Mouse (Mus musculus) liver, postnatal 0 days (tissue): ENCODE results near the gene Ptpn4. TPM values are rescaled to one million over a fixed set of nuclear protein-coding genes. Genes with fewer than 3 reads are reported as not detected.

Experiments used
- ATAC-seq: fragments of 200-750 bp; cut with Nextera tagmentation; 2 replicates; pipeline ENCODE4 v1.8.0; 2017; ENCODE audit warnings: mild to moderate bottlenecking, moderate library complexity
- DNase-seq: peaks from one replicate; pipeline ENCODE4 v3.0.0-alpha.2; 2016
- H3K27ac ChIP-seq: fragments of 300-500 bp; sonication (generic); 2 replicates; pipeline ENCODE4 v1.5.1; 2014; ENCODE audit warnings: antibody characterized with exemption, moderate library complexity, mild to moderate bottlenecking, low read depth
- H3K27me3 ChIP-seq: fragments of 300-500 bp; sonication (generic); 2 replicates; pipeline ENCODE4 v1.6.1; 2014; ENCODE audit warnings: low read length, control low read depth, mixed read lengths; ENCODE audit not compliant: insufficient read depth
- H3K36me3 ChIP-seq: fragments of 300-500 bp; sonication (generic); replicated peaks from 2 replicates; pipeline ENCODE4 v1.6.1; 2014; ENCODE audit warnings: mild to moderate bottlenecking, control low read depth, low read length, moderate library complexity, mixed read lengths; ENCODE audit not compliant: insufficient read depth
- H3K4me1 ChIP-seq: fragments of 300-500 bp; sonication (generic); 2 replicates; pipeline ENCODE4 v1.6.1; 2014; ENCODE audit warnings: antibody characterized with exemption, mild to moderate bottlenecking, control low read depth; ENCODE audit not compliant: insufficient read depth
- H3K4me2 ChIP-seq: fragments of 300-500 bp; sonication (generic); 2 replicates; pipeline ENCODE4 v1.6.1; 2014; ENCODE audit warnings: low read depth, mild to moderate bottlenecking, low read length, moderate library complexity, mixed read lengths
- H3K4me3 ChIP-seq: fragments of 300-500 bp; sonication (generic); 2 replicates; pipeline ENCODE4 v1.5.1; 2014; ENCODE audit warnings: low read depth, low read length
- H3K9ac ChIP-seq: fragments of 300-500 bp; sonication (generic); replicated peaks from 2 replicates; pipeline ENCODE4 v1.6.1; 2014; ENCODE audit warnings: mild to moderate bottlenecking, moderate library complexity
- H3K9me3 ChIP-seq: fragments of 300-500 bp; sonication (generic); 2 replicates; pipeline ENCODE4 v1.6.1; 2016; ENCODE audit warnings: mild to moderate bottlenecking, control low read depth, low read length, mixed read lengths
- CTCF ChIP-seq: sonication (generic); IDR thresholded peaks from 2 replicates; pipeline ENCODE4 v1.5.1; 2016; ENCODE audit warnings: antibody characterized with exemption, low read depth
- EP300 ChIP-seq: IDR thresholded peaks from 2 replicates; pipeline ENCODE4 v1.6.1; 2016; ENCODE audit warnings: antibody characterized with exemption, low read depth, mild to moderate bottlenecking
- WGBS: fragments of 180-500 bp; shearing (Covaris S2); extraction: QIAGEN DNeasy Blood & Tissue Kit; methylation state at CpG from one replicate; pipeline ENCODE4 v1.1.7; 2014; ENCODE audit not compliant: insufficient replicate concordance; 5-methylcytosine and 5-hydroxymethylcytosine counted together
- polyA plus RNA-seq: library from polyadenylated mRNA; unstranded; fragments of >200 nt; fragmentation: Nextera tagmentation; extraction: Ambion mirVana; gene quantifications from 2 replicates; pipeline ENCODE4 v1.2.1, GENCODE M21; 2015

Gene Ptpn4
- polyA plus RNA-seq, 1 experiment from 2014 or later, result 1.7 TPM

DNA sequence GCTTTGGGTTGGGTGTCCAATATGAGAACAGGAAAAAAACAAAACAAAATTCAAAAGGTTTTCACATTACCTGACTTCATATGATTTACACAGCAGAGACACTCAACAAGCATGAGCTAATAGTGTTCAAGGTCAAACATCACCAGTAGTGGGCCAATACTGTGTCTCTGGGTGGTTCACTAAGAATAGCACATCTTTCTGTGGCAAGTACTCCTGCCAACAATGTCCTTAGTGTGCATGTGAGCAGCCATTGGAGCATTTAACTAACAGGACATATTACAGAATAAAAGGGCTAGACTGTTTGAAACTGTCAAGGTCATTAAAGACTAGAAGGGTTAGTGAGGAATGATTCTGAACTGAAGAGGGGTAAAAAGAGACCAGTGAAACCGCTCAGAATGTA lies 9.3 kb downstream of the Ptpn4 start:
- no peak overlapping the region for H3K27ac ChIP-seq
- no peaks in the 10 kb centered on the region for H3K4me1 ChIP-seq
- no peaks in the 10 kb centered on the region for H3K36me3 ChIP-seq
- 72% methylated on average over 1 of the region's 1 CpGs for WGBS
- no peak overlapping the region for H3K4me3 ChIP-seq
- ATAC-seq (no peak), DNase-seq (no peak)
- H3K4me2 ChIP-seq, result no peak overlapping the region
- no peak overlapping the region for H3K9ac ChIP-seq
- H3K9me3 ChIP-seq, result no peaks in the 10 kb centered on the region
- no peaks in the 10 kb centered on the region for H3K27me3 ChIP-seq
- TF ChIP-seq EP300 (no peak), CTCF (no peak)

DNA sequence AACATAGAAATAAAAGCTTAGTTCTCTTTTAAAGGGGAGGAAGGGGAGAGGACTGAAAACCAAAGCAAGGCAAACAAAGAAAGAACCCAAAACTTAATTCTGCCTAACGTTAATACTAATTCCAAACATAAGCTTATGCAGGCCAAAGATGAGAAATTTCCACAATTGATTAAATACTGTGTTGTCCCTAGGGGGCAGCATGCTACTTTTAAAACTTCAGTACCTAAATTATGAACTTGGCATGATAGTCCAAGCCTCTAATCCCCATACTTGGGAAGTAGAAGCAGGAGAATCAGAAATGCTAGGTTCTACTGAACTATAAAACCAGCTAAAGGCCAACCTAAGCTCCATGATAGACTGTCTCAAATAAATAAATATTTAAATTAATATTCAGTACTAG lies 18.7 kb downstream of the Ptpn4 start:
- no peak overlapping the region for H3K4me2 ChIP-seq
- peak; percentile 59 for TF ChIP-seq CTCF
- TF ChIP-seq EP300, result no peak
- DNase-seq, result no peak

GRCm38 (mm10) chr1:119807707-119808106 lies 29.7 kb downstream of the Ptpn4 start:
- Histone ChIP-seq H3K4me1 (no peaks in the 10 kb centered on the region), H3K27ac (no peak overlapping the region), H3K36me3 (no peaks in the 10 kb centered on the region), H3K27me3 (no peaks in the 10 kb centered on the region), H3K4me2 (no peak overlapping the region), H3K9ac (no peak overlapping the region), H3K9me3 (no peaks in the 10 kb centered on the region), H3K4me3 (no peak overlapping the region)
- ATAC-seq, result no peak
- DNase-seq, result no peak
- TF ChIP-seq CTCF (no peak), EP300 (no peak)
- WGBS, result 84% methylated on average over 1 of the region's 1 CpGs

More for the DNA sequence above, 18.7 kb downstream of the Ptpn4 start:
- H3K4me3 ChIP-seq, result no peak overlapping the region
- H3K36me3 ChIP-seq, result no peaks in the 10 kb centered on the region; the same call in 1 of the 2 replicates
- ATAC-seq, result no peak
- no peaks in the 10 kb centered on the region for H3K4me1 ChIP-seq
- no peaks in the 10 kb centered on the region for H3K27me3 ChIP-seq
- WGBS, result 55% methylated on average over 1 of the region's 1 CpGs
- no peaks in the 10 kb centered on the region for H3K9me3 ChIP-seq
- H3K27ac ChIP-seq, result no peak overlapping the region
- no peak overlapping the region for H3K9ac ChIP-seq

DNA sequence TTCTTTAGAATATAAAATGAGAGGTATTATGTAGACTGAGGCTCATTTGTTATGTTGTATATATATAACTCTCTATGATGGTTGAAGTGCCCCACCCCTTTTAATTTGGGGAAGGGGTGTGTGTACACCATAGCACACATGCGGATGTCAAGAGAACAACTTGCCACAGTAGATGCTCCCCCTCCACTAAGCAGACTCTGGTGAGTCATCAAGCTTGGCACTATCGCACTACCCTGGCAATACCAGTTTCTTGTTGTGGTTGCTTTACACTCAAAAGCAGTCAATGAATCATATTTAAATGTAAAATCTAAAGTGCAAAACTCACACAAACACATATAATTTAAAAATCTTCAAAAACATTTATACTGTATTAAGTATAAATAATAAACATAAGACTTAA lies 31.4 kb downstream of the Ptpn4 start:
- TF ChIP-seq EP300 (no peak), CTCF (no peak)

GRCm38 (mm10) chr1:119804586-119804985 lies 32.8 kb downstream of the Ptpn4 start:
- no peak for ATAC-seq
- DNase-seq, result no peak
- Histone ChIP-seq H3K9ac (no peak overlapping the region), H3K27ac (no peak overlapping the region), H3K4me1 (no peaks in the 10 kb centered on the region), H3K4me3 (no peak overlapping the region), H3K4me2 (no peak overlapping the region), H3K9me3 (no peaks in the 10 kb centered on the region), H3K27me3 (no peaks in the 10 kb centered on the region), H3K36me3 (no peaks in the 10 kb centered on the region)
- WGBS, result 33% methylated on average over 1 of the region's 1 CpGs
- TF ChIP-seq EP300, result no peak
- no peak for TF ChIP-seq CTCF

More for the DNA sequence above, 31.4 kb downstream of the Ptpn4 start:
- H3K9ac ChIP-seq, result no peak overlapping the region
- no peaks in the 10 kb centered on the region for H3K9me3 ChIP-seq
- no peak overlapping the region for H3K4me3 ChIP-seq
- H3K4me1 ChIP-seq, result no peaks in the 10 kb centered on the region
- H3K27ac ChIP-seq, result no peak overlapping the region
- WGBS, result 85% methylated on average over 2 of the region's 2 CpGs
- ATAC-seq (no peak), DNase-seq (no peak)
- H3K4me2 ChIP-seq, result no peak overlapping the region
- no peaks in the 10 kb centered on the region for H3K36me3 ChIP-seq
- H3K27me3 ChIP-seq, result no peaks in the 10 kb centered on the region

DNA sequence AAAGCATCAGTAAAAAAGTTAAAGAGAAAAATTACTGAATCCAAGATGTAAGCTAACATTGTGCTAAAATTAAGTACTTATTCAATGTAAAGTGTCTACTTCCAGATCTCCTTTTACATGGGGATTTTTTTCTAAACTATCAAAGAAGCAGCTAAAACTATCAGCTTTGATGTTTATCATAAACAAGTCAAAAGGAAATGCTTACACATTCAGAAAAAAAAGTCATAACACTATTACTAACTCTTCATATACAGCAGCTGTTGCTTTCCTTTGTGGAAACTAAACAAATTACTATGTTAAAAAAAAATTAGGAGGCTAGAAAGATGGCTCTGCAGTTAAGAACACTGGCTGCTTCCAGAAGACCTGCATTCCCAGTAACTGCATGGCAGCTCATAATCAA lies 42.2 kb downstream of the Ptpn4 start:
- ATAC-seq (no peak), DNase-seq (no peak)
- Histone ChIP-seq H3K9me3 (no peaks in the 10 kb centered on the region), H3K27ac (no peak overlapping the region), H3K9ac (no peak overlapping the region), H3K36me3 (no peaks in the 10 kb centered on the region), H3K4me1 (0 out of 2 replicates have a peak, but pooled peaks cover 3% of the 10 kb centered on the region), H3K27me3 (no peaks in the 10 kb centered on the region), H3K4me3 (no peak overlapping the region), H3K4me2 (no peak overlapping the region)
- no peak for TF ChIP-seq EP300
- no peak for TF ChIP-seq CTCF

DNA sequence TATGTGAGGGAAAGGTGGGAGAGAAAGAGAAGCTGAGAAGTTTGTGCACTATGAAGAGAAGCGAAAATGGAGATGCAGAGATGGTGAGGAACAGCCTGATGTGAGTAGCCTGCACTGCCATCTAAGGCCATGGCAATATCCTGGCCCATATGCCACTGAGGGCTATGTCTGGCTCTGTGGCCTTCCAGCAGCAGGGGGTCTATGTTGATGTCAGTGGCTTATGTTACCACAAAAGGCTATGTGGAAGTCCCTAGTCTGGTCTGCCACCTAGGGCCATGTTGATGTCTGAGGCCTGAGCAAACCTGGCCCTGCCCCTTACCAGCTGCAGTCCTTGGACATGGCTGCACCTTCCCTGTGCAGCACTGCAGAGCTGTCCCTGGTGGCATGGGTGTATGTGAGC lies 43.1 kb downstream of the Ptpn4 start:
- ATAC-seq, result no peak
- Histone ChIP-seq H3K4me1 (0 out of 2 replicates have a peak, but pooled peaks cover 3% of the 10 kb centered on the region), H3K4me2 (no peak overlapping the region), H3K27me3 (no peaks in the 10 kb centered on the region), H3K27ac (no peak overlapping the region), H3K36me3 (no peaks in the 10 kb centered on the region), H3K4me3 (no peak overlapping the region), H3K9me3 (no peaks in the 10 kb centered on the region), H3K9ac (no peak overlapping the region)
- TF ChIP-seq CTCF (no peak), EP300 (no peak)
- WGBS, result 80% methylated on average over 1 of the region's 1 CpGs
- DNase-seq, result no peak
